Mouse (Mus musculus) thymus, postnatal 36 days (tissue): Measurements from ENCODE around the gene Rrp12.
"Not testable (repeated sequence)": the region's sequence is repeated elsewhere in the genome, so short reads cannot be mapped to it uniquely, and the experiment has no call there.

Experiments used
- DNase-seq, 2 experiments: peaks; one replicate each; pipeline ENCODE4 v3.0.0; 2022; ENCODE audit warnings: mixed read lengths in 2 of 2

Rrp12 gene

DNA sequence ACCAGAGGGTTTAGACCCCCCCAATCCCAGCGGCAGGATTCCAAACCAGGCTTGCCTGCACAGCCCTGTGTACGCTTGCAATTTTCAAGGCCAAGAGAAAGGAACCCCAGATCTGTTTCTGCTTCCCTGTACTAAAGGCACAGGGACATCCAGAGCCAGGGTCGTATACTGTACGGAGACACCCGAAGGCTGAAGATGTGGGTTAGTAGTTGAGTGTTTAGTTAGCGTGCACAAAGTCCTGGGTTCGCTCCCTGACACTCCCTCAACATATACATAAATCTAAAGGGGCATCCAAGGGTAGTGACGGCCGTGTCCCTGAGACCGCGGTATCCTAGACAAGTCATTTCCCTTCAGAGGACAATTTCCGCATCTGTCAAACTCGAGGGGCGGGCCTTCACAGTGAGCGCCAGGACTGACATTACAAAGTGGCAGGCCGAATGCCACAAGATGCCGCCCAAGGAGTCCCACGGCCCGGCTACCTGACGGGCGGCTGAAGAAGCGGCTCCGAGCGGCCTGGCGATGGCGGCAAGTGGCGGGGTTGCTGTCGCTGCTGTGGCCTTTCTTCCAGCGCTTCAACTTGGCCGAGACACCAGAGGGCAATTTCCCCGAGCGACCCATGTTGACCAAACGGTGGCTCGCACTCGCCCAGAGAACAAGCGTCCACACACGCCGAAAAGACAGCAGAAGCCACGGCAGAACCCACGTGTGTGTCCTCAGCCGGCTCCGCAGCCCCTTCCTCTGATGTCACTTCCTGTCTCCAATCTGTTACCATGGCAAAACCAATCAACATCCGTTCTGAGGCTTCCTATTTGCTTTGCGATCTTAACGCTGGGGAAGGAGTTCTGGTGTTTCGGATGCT lies at the start of gene Rrp12:
Rrp12 (minus strand) TSS at position 714 of the 859 bp plus-strand sequence.
- peak; percentile 62 to 70 for DNase-seq

DNA sequence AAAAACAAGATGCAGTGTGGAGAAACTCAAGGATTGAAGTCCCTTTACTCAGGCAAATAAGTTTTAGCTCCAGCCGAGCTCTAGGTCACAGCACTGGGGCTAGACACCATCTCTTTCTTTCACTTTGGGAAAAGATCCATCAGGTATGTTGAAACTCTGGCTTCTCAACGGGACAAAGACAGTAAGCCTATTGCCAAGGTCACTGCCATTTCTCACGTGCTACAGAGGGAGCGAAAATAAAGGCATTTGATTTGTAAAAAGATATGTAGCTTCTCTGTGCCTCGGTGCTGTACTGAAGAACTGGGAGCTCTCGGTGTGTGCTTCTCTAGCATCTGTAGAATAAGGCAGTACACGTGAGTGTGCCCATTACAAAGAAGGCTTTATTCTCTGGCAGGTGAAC lies 47.9 kb upstream of the Rrp12 start:
- DNase-seq = no peak

DNA sequence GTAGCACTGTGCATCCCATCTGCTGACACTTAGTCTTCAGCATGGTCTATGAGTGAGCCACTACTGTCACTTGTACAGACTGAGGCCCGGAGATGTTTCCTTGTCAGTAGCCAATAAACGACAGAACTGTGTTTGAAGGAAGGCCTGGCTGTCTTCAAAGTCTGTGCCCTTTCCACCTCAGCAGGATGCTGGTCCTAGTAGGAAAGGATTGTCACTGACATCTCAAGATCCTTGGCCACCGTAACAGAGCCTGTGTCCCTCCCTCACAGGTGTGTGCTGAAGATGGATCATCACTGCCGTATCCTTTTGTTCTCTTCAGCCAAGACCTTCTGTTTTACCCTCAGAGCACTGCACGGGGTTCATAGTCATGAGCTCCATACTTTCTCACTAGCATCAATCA lies 42.6 kb upstream of the Rrp12 start:
- DNase-seq = no peak

DNA sequence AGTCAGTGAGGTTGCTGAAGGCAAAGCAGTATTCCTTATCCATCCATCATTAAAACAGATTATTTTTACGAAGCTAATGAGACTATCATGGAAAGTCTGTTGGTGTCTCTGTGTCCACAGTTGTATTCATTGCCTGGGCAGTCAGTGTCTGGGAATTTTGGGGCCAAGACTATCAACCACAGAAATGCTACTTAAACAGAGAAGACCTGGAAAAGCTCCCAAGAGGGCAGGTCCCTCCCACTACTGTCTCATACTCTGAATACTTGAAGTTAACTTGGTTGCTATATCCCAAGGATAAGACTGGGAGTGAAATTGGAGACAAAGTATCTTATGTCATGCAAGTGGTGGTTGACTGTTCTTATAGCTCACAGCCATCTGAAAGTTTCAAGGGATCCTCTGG lies 39.9 kb upstream of the Rrp12 start:
- DNase-seq = no peak

DNA sequence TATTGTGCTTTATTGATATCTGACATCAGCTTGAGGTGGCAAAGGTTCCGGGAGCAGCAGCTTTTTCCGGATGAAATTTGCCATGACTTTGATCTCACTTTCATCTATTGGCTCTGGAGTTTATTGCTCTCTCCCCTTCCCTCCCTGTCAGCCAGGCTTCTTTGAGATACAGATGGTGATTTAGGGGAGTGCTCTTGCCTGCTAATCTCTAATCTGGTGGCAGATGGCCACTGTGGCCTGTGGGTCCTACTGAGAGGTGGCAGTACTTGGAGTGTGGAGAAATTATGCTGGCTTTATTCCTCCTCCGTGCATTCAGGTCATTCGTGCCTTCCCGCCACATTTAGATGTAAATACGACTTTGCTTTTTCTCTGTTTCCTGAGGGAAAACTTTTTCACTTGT lies 38.2 kb upstream of the Rrp12 start:
- no peak for DNase-seq

DNA sequence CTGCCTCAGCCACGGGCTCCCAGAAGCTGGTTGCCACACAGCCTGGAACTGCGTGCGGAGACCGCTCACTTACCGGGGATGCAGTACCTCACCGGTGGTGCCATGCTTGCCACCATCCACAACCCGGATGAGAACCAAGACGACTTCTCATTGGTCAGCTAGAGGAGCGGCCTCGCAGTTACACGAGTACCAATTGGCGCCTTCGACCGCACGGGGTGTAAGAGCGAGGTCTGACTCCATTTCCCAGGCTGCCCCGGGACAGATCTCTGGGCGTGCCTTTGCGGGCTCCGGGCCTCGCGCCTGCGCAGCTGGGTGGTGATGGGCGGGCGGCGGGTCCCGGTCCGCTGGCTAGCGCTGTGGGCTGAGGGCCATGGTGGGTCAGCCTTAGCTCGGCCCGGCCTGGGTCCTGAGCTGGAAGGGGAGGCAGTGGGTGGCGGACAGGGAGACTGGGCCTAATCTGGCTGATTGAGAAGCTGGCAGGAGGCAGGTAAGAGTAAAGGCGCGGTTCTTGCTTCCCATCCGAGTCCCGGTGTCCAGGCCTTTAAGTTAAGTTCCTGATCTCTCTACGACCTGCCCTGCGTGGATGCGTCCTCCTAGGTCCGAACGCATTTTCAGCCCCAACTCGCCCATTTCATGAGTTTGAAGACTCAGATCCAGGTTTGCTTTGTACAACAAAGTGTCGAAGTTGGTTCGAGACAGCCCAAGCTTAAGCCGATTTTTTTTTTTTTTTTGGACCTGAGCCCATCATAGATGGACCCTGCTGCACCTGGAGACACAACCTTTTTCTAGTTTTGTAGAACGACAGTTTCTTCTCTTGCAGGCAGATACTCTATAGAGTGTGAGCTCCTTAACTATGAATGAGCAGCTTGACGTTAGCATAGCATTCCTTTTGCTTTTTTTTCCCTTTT lies 37.5 kb upstream of the Rrp12 start, which contains the start of the genes Exosc1 and Zdhhc16:
Exosc1 (minus strand) TSS at position 245 of the 908 bp plus-strand sequence.
Zdhhc16 (plus strand) TSS at position 302 of the 908 bp plus-strand sequence.
- peak; percentile 96 to 98 for DNase-seq

DNA sequence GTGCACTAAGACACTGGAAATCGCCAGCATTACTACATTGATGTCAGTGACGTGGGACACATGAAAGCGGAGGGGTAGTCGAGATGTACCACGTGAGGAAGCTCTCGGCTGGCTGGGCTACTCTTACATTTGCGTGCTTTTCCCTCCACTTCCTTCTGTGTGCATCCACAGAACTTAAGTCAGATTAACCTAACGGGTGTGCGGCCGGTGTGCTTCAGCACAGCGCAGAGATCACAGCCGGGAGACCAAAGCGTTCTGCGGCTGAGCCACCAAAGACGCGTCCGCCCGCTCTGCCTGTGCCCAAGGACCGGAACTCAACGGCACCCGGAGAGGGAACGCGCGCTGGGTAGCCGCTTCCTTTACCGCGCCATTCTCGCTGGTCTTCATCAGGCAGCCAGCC lies 36.7 kb upstream of the Rrp12 start:
- no peak for DNase-seq

DNA sequence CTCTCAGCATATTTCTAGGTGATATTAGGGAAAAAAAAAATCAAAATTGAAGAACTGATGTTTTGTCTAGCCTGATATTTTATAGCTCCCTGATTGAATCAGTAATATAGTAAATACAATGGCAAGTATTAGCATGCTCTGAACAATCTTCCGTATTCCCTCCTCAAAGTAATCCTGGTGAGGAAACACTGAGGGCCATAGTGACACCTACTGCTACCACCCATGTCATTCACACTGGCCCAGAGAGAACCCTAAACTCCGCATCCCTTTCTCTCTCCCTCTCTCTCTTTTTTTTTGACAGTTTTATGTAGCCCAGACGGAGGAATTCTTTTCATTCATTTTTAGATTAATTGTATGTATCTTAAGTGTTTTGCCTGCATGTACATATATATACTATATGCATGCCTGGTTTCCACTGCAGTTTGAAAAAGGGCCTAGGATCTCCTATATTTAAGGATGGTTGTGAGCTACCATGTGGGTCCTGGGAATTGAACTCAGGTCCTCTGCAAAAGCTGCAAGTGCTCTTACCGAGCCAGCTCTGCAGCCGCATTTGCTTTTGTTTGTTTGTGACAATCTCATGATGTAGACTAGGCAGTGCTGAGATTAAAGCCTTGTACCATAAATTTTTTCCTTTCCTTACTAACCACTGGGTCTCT lies 24.6 kb upstream of the Rrp12 start:
- DNase-seq = no peak

DNA sequence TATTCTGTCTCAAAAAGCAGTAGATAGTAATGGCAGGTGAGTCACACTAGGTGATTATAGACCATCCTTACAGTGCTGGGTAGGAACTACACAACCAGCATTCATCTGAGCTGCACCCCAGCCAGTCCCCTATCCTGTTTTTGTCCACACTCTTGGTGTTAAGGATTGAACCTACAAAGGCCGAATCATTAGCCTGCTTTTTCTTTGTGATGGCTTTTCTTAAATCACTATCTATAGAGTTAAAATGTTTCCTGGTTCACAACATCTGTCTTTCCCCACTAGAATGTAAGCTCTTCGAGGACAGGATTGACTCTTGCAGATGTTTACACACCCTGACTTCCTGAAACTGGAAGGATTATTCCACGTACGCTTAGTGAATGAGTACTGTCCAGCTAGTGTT lies 23.5 kb upstream of the Rrp12 start:
- DNase-seq = no peak

DNA sequence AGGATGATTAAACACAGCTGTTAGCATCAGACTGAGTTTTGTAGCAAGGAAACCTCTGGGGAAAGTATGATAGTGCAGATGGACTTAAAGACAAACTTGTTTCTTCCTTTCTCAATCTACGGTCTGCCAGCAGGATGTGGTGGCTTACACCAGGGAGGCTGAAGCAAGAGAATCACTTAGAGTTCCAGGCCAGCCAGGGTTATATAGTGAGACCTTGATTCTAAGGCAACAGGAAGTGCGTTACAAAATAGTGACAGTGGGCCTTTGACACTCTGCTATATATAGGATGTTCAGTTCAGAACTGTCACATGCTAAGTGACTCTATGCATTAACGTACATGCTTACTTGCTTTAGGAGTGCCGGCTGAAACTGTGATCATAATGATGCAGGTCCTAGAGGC lies 20.9 kb upstream of the Rrp12 start:
- no peak for DNase-seq

DNA sequence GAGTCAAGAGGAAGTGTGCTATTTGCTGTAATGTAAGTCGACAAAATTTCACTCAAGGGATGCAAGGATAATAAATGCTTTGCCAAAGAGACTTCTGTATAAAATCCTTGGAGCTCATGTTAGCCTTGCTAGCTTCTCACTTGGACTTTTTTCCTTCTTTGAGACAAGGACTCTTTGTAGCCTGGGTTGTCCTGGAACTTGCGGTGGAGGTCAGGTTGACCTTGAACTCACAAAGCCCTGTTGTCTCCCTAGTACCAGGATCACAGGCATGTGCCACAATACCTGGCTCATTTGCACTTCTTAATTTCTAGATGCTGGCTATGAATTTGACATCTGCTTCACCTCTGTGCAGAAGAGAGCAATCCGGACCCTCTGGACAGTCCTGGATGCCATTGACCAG lies 19.3 kb upstream of the Rrp12 start:
- DNase-seq = no peak

DNA sequence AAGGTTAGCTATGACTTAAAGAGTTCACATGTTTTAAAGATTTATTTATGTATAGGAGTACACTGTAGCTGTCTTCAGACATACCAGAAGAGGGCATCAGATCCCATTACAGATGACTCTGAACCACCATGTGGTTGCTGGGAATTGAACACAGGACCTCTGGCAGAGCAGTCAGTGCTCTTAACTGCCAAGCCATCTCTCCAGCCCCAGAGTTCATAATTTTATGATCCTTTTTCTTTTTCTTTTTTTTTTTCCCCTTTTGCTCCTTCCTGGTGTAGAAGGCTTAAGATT lies 18.6 kb upstream of the Rrp12 start:
- DNase-seq = not testable (repeated sequence)

DNA sequence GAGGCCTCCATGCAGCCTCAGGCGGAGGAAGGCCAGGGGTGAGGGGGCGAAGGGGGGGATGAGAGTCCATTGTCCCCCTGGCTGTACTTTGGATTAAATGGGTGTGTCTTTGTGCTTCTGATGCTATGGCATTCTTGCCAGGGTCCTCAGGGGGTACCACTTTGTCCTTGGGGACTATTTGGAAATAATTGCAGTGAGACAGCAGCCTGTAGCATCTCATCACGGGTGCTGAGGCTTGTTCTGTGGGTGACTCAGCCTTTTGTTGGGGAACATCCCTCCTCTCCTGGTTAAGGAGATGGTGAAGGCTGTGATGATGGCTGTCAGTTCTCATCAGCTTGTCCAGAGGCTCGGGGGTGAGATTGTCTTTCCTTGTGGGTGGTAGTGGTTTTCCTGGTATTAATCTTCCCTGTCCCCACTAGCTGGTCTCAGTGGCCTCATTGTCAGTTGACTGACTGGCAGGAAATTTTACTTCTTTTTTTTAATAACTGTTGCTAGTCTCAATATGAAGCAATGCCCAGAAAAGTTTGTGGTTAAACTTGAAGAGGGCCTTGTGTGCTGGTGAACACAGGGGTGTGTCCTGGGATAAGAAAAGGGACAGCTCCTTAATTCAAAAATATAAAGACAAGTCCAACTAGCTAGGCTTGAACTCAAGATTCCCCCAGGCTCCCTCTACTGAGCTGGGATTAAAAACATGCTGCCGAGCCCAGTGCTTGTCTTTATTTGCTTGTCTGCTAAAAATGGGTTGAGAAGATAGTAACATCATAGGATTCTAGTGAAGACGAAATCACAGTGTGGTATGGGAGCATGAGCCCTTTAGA lies 18.0 kb upstream of the Rrp12 start:
- no peak for DNase-seq

DNA sequence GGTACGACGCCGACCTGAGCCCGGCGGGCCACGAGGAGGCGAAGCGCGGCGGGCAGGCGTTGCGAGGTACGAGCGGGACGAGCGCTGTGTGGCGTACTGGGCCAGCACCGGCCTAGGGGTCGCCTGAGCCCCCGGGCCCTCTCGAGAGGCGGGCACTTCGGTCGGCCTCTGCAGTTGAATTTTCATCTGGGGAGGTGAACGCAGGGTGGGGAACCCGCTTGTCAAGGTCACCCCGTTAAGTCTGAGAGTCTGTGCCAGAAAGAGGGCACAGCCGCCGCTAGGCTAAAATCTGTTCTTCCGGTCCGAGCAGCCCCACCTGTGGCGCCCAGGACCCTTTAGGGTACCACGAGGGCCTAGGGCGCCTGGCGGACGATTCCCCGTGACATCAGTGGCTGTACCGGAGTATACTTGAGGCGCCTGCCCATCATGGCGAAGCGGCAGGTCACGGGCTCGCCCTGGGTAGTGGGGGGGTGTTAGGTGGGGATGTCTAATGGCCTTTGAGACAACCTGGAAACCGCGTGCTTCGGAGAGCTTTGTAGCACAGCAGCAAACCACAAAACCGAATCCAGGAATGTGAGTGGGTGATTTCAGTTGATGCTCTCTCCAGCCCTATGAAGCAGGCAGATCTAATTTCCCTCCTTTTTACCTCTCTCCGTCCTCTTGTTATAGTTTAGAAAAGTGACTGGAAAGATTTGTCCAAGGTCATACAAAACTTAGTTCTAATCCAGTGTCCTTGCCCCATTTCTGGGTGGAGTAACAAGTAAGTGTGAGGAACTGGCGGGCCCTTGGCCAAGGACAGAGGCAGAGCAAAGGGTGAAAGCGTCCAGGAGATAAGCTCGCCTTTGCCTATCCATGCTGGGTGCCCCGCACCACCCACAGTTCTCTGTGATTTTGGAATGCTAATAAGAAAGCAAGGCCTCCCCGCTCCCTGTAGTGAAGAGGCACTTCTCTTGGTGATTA lies 16.4 kb upstream of the Rrp12 start:
- DNase-seq = peak in 1 of 2 experiments; percentile 61

DNA sequence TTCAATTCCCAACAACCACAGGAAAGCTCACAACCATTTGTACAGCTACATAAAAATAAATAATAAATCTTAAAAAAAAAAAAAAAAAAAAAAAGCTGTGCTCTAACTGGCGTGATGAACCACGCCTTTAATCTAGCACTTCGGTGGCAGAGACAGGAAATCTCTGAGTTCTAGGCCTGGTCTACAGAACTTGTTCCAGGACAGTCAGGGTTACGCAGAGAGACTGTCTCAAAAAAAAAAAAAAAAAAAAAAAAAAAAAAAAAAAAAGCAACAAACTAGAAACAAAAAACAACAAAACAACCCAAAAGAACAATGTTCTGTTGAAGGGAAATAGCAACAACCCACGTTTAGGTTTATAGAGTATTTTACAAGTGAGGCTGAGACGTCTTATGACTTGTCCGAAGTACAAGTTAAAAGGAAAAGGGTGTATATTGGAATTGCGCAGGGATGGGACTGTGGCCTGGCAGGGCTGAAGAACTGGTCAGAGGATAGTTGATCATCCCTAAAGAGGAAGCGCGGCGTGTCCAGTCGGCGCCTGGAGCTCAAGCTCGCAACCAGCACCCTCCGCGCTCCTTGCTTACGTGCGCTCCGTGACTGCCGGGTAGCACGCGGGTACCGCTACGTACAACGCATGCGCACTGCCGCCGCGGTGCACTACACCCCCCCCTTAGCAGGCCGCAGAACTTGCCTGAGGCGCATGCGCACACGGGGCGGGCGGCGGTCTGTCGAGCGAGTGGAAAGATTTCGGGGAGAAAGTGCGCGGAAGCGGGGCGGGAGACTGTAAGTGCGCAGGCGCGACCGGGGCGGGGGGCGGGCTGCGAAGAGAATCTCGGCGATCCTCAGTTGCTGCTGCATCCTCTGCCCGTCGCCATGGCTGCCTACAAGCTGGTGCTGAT lies 15.5 kb upstream of the Rrp12 start, which contains the start of gene Pgam1:
Pgam1 (plus strand) TSS at position 746 of the 896 bp plus-strand sequence.
- DNase-seq = peak; percentile 96 to 98

DNA sequence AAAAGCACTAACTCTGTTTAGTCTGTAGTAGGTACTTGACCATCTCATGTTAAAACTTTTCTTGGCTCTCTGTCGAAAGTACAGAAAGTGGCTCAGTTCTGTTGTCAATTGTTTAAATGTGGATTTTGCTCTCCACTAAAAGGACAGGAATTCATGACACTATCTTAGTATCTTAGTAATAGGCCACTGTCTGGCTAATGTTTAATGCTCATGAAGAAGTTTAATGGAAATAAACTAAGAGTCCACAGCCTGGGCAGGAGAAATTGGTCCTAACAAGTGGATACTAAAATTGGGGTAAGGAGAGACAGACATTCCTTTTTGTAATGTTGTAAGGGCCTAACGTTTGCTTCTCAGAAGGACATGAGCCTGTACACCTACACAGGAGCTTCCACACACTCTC lies 14.4 kb upstream of the Rrp12 start:
- no peak for DNase-seq

DNA sequence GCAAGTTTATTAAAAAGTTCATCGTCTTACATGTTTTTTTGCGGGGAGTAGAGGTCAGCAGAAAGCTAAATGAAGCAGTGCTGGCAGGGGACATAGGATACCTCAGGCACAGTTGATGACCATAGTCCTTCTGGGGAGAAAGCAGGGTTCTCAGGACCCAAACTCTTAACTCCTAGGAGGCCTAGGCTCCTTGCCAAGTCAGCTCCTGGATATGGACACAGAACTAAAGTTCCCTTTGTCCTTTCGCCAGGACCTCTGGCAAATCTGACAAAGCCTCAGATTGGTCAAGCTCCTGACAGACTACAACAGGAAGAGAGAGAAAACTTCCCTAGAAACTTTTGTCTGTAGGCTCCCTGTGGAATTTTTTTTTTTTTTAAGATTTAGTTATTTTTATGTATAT lies 12.8 kb upstream of the Rrp12 start:
- no peak for DNase-seq

DNA sequence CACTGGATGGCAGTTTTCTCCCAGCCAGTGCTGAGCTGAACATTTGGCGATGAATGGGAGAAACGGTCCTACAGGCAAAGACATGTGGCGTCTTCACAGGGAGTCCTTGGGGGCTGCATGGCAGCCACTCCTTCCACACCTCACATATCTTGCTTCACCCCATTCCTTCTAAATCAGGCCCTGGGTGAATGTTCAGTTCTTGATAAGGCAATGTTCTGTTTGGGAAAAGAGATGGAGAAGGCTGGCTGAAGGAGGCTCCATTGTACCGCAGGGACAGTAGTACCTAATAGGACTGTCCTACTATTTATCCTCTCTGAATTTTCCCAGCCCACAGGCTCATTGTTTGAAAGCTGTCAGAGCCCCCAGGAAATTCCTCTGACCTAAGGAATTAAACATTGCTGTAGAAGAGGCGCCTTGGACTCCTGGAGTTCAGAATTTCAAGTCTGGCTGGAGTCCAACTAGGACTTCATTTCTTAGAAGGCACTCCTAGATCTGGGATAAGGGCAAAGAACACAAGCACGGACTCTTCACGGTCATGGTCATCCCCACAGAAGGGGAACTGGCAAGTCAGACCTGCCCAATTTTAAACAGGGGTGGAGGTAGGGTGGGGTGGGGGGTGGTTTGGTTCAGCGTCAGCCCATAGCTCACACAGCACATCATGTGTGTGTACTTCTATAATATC lies 11.2 kb upstream of the Rrp12 start:
- DNase-seq = no peak

DNA sequence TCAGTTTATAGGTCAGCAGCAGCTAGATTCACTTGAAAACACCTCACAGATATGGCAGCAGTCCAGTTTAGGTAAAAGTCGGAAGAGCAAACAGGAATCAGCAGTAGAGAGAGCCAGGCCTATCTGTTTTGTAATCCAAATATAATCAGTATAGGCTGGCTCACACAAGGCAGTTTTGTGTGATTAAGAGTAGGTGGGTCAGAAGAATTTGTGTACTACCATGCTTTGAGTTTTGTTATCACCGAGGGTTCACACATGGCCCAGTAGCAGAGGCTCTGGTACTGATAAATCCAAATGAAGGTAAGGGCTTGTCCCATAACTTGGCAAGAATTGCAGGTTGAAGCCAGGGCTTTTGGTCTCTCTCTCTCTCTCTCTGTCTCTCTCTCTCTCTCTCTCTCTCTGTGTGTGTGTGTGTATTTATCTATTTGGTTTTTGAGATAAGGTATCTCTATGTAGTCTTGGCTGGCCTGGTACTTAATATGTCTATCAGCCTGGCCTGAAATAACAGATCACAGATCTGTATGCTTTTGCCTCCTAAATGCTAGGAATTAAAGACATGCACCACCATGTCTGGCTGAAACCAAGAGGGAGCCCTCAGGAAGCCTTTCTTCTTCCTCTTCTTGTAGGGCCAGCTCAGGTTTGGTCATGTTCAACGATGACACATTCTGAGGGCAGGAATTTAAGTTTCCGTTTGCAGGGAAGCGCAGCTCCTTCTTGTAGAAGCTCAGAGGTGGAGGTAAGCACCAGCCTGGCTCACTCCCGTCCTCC lies 10.5 kb upstream of the Rrp12 start:
- DNase-seq = no peak
